Mouse (Mus musculus) spleen, adult 2 months (tissue): ENCODE measurements at regions not wholly inside any gene's neighbourhood (a gene's known extent, or its start where the extent isn't known, plus 50 kb on each side); places are given as distances from the start of the nearest gene placed in this dataset.

ENCODE experiments used
- CTCF ChIP-seq: fragments of 200-500 bp; IDR thresholded peaks from 2 replicates; pipeline ENCODE4 v1.5.1; 2011; ENCODE audit warnings: mild to moderate bottlenecking, inconsistent platforms; ENCODE audit not compliant: insufficient read depth, insufficient read length, insufficient replicate concordance; ENCODE audit errors: extremely low read depth
- POLR2A ChIP-seq: fragments of 200-500 bp; IDR thresholded peaks from 2 replicates; pipeline ENCODE4 v1.6.1; 2011; ENCODE audit warnings: low read depth, low read length, inconsistent platforms

- TF ChIP-seq POLR2A (no peak), CTCF (no peak)
Observed at GRCm38 (mm10) chr4:105974948-105975347, 185.3 kb downstream of the Gm12728 start.
